Mouse (Mus musculus): Measurements from ENCODE around the gene Car10.
"Not testable (repeated sequence)": the region's sequence is repeated elsewhere in the genome, so short reads cannot be mapped to it uniquely, and the experiment has no call there.

Gene Car10

GRCm38 (mm10) chr11:93173533-93174308 is 75.9 kb downstream of the Car10 start:
- no peak for DNase-seq

- peak; percentile 34 for DNase-seq
These were observed 87.6 kb downstream of the Car10 start for GRCm38 (mm10) chr11:93185477-93185876.

GRCm38 (mm10) chr11:93186163-93186562 is 88.3 kb downstream of the Car10 start:
- DNase-seq: no peak

- no peak for DNase-seq
These were observed 90.8 kb downstream of the Car10 start for GRCm38 (mm10) chr11:93188621-93189020.

- no peak for DNase-seq
These were observed 102.2 kb downstream of the Car10 start for GRCm38 (mm10) chr11:93200046-93200445.

- no peak for DNase-seq
These were observed 119.6 kb downstream of the Car10 start for GRCm38 (mm10) chr11:93217457-93217856.

- no peak for DNase-seq
These were observed 132.2 kb downstream of the Car10 start for GRCm38 (mm10) chr11:93230057-93230456.

- DNase-seq: no peak
These were observed 152.0 kb downstream of the Car10 start for GRCm38 (mm10) chr11:93249771-93250265.

GRCm38 (mm10) chr11:93251766-93252165 is 153.9 kb downstream of the Car10 start:
- DNase-seq: no peak

GRCm38 (mm10) chr11:93263979-93264378 is 166.2 kb downstream of the Car10 start:
- no peak for DNase-seq

GRCm38 (mm10) chr11:93272016-93272415 is 174.2 kb downstream of the Car10 start:
- no peak for DNase-seq

- DNase-seq: peak; percentile 3
These were observed 176.1 kb downstream of the Car10 start for GRCm38 (mm10) chr11:93273906-93274305.

- no peak for DNase-seq
These were observed 195.8 kb downstream of the Car10 start for GRCm38 (mm10) chr11:93293661-93294060.

GRCm38 (mm10) chr11:93309981-93310380 is 212.2 kb downstream of the Car10 start:
- DNase-seq: no peak

GRCm38 (mm10) chr11:93337756-93338155 is 239.9 kb downstream of the Car10 start:
- DNase-seq: no peak

- DNase-seq: no peak
These were observed 246.1 kb downstream of the Car10 start for GRCm38 (mm10) chr11:93343961-93344360.

- DNase-seq: no peak
These were observed 247.0 kb downstream of the Car10 start for GRCm38 (mm10) chr11:93344869-93345268.

GRCm38 (mm10) chr11:93361576-93361975 is 263.7 kb downstream of the Car10 start:
- DNase-seq: peak; percentile 2

- DNase-seq: no peak
These were observed 266.3 kb downstream of the Car10 start for GRCm38 (mm10) chr11:93364171-93364570.

GRCm38 (mm10) chr11:93367244-93367643 is 269.4 kb downstream of the Car10 start:
- DNase-seq: no peak

- no peak for DNase-seq
These were observed 269.9 kb downstream of the Car10 start for GRCm38 (mm10) chr11:93367740-93368139.

GRCm38 (mm10) chr11:93373697-93374354 is 276.0 kb downstream of the Car10 start:
- no peak for DNase-seq

- DNase-seq: no peak
These were observed 293.3 kb downstream of the Car10 start for GRCm38 (mm10) chr11:93391159-93391558.

GRCm38 (mm10) chr11:93393371-93393770 is 295.5 kb downstream of the Car10 start:
- DNase-seq: not testable (repeated sequence)
